Mouse (Mus musculus) kidney, postnatal 0 days (tissue): ENCODE results near the gene Gm29866. TPM values are rescaled to one million over a fixed set of nuclear protein-coding genes. Genes with fewer than 3 reads are reported as not detected.
"Not testable (repeated sequence)": the region's sequence is repeated elsewhere in the genome, so short reads cannot be mapped to it uniquely, and the experiment has no call there.

Experiments
- ATAC-seq: fragments of 200-750 bp; cut with Nextera tagmentation; replicated peaks from 2 replicates; pipeline ENCODE4 v1.8.0; 2017; ENCODE audit warnings: low read depth, moderate number of reproducible peaks, moderate TSS enrichment, moderate library complexity; ENCODE audit not compliant: low FRiP score
- DNase-seq: peaks from one replicate; pipeline ENCODE4 v3.0.0-alpha.2; 2016; ENCODE audit warnings: low spot score
- H3K27ac ChIP-seq: fragments of 300-500 bp; sonication (generic); 2 replicates; pipeline ENCODE4 v1.5.1; 2014; ENCODE audit warnings: mild to moderate bottlenecking
- H3K27me3 ChIP-seq: fragments of 300-500 bp; sonication (generic); 2 replicates; pipeline ENCODE4 v1.6.1; 2014; ENCODE audit warnings: low read length, mixed read lengths; ENCODE audit not compliant: insufficient read depth
- H3K36me3 ChIP-seq: fragments of 300-500 bp; sonication (generic); 2 replicates; pipeline ENCODE4 v1.6.1; 2014; ENCODE audit warnings: low read length, mixed read lengths; ENCODE audit not compliant: insufficient read depth
- H3K4me1 ChIP-seq: fragments of 300-500 bp; sonication (generic); replicated peaks from 2 replicates; pipeline ENCODE4 v1.6.1; 2014; ENCODE audit warnings: antibody characterized with exemption, low read length, mixed read lengths; ENCODE audit not compliant: insufficient read depth
- H3K4me2 ChIP-seq: fragments of 300-500 bp; sonication (generic); 2 replicates; pipeline ENCODE4 v1.6.1; 2014; ENCODE audit warnings: mild to moderate bottlenecking, low read length, moderate library complexity, mixed read lengths
- H3K4me3 ChIP-seq: fragments of 300-500 bp; sonication (generic); replicated peaks from 2 replicates; pipeline ENCODE4 v1.5.1; 2014; ENCODE audit warnings: low read depth, low read length
- H3K9ac ChIP-seq: fragments of 300-500 bp; sonication (generic); 2 replicates; pipeline ENCODE4 v1.6.1; 2014; ENCODE audit warnings: low read depth, low read length
- H3K9me3 ChIP-seq: fragments of 300-500 bp; sonication (generic); replicated peaks from 2 replicates; pipeline ENCODE4 v1.6.1; 2016; ENCODE audit warnings: low read length, inconsistent platforms, mixed read lengths
- WGBS: fragments of 180-500 bp; shearing (Covaris S2); extraction: QIAGEN DNeasy Blood & Tissue Kit; methylation state at CpG from one replicate; pipeline ENCODE4 v1.1.7; 2014; 5-methylcytosine and 5-hydroxymethylcytosine counted together
- polyA plus RNA-seq: library from polyadenylated mRNA; unstranded; fragments of >200 nt; fragmentation: Nextera tagmentation; extraction: Ambion mirVana; gene quantifications from 2 replicates; pipeline ENCODE4 v1.2.1, GENCODE M21; 2015

Gene Gm29866
- not detected in 2 replicates for polyA plus RNA-seq

DNA sequence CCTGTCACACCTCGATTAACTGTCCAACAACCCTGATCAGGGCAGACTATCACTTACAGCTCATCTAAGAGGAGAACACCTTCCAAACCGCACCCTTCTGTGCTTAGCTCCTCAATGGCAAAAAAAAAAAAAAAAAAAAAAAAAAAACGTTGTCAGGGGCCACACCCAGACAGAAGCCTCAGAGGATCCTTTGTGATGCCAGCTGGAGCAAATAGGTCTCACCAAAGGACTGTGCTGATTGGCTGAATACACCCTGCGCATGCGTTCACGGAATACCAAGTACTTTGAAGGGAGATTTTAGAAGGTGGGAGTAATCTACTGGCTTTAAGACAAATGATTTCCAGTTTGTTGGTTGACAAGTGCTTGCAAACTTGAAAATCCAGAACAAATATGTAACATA is at the start of gene Gm29866:
Gene Gm29866, minus strand, starts transcription at position 101 of the 400 bp plus-strand sequence.
- not testable (repeated sequence) for H3K36me3 ChIP-seq, H3K27ac ChIP-seq, ATAC-seq, H3K9me3 ChIP-seq, DNase-seq, H3K4me3 ChIP-seq, H3K4me2 ChIP-seq, H3K27me3 ChIP-seq, H3K9ac ChIP-seq, H3K4me1 ChIP-seq
- no CpG with 5 or more reads among the region's 6 CpGs for WGBS

Other genes starting within 250 kb of the Gm29866 start
- gene Gm20909, start 170.9 kb upstream of the Gm29866 start, polyA plus RNA-seq = not detected in 2 replicates
- gene Gm20865, start 247.9 kb upstream of the Gm29866 start, polyA plus RNA-seq = not detected in 2 replicates